Mouse (Mus musculus) retina, embryonic 14.5 days (tissue): ENCODE results near the gene Vps18.

Experiments
- DNase-seq: peaks from one replicate; pipeline ENCODE4 v3.0.0-alpha.2; 2015; ENCODE audit warnings: low spot score

The Vps18 gene

GRCm38 (mm10) chr2:119292281-119292680 lies 3.7 kb downstream of the Vps18 start:
- no peak for DNase-seq

DNA sequence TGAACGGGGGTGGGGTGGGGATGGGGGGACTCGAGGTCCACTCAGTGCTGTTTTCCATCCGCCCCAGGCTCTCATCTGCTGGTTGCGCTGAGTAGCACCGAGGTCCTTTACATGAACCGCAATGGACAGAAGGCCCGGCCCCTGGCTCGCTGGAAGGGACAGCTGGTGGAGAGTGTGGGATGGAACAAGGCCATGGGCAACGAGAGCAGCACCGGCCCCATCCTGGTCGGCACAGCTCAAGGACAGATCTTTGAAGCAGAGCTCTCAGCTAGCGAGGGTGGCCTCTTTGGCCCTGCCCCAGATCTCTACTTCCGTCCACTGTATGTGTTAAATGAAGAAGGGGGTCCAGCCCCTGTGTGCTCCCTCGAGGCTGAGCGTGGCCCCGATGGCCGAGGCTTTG lies 4.3 kb downstream of the Vps18 start:
- no peak for DNase-seq

- DNase-seq, result no peak
These were observed 4.8 kb downstream of the Vps18 start for GRCm38 (mm10) chr2:119293311-119293710.

DNA sequence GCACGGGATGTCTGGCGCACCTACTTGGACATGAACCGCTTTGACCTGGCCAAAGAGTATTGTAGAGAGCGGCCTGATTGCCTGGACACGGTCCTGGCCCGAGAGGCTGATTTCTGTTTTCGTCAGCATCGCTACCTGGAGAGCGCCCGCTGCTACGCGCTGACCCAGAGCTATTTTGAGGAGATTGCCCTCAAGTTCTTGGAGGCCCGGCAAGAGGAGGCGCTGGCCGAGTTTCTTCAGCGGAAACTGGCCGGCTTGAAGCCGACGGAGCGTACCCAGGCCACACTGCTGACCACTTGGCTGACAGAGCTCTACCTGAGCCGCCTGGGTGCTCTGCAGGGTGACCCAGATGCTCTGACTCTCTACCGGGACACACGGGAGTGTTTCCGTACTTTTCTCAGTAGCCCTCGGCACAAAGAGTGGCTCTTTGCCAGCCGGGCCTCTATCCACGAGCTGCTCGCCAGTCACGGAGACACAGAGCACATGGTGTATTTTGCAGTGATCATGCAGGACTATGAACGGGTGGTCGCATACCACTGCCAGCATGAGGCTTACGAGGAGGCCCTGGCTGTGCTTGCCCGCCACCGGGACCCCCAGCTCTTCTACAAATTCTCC lies 5.3 kb downstream of the Vps18 start:
- DNase-seq, result no peak

DNA sequence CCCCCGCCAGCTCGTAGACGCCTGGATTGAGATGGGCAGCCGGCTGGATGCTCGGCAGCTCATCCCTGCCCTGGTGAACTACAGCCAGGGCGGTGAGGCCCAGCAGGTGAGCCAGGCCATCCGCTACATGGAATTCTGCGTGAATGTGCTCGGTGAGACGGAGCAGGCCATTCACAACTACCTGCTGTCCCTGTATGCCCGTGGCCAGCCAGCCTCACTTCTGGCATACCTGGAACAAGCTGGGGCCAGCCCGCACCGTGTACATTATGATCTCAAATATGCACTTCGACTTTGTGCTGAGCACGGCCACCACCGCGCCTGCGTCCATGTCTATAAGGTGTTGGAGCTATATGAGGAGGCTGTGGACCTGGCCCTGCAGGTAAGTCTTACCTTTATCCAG lies 5.9 kb downstream of the Vps18 start:
- DNase-seq, result no peak

DNA sequence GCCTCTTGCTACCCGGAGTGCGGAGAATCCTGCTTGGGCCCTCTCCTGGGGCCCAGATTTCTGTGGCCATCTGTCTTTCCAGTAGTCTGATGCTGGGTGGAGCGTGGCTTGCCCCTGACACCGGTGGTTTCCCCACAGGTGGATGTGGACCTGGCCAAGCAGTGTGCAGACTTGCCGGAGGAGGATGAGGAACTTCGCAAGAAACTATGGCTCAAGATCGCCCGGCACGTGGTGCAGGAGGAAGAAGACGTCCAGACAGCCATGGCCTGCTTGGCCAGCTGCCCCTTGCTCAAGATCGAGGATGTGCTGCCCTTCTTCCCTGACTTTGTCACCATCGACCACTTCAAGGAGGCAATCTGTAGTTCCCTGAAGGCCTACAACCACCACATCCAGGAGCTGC lies 8.2 kb downstream of the Vps18 start:
- DNase-seq, result no peak

GRCm38 (mm10) chr2:119297506-119297905 lies 9.0 kb downstream of the Vps18 start:
- DNase-seq, result no peak

DNA sequence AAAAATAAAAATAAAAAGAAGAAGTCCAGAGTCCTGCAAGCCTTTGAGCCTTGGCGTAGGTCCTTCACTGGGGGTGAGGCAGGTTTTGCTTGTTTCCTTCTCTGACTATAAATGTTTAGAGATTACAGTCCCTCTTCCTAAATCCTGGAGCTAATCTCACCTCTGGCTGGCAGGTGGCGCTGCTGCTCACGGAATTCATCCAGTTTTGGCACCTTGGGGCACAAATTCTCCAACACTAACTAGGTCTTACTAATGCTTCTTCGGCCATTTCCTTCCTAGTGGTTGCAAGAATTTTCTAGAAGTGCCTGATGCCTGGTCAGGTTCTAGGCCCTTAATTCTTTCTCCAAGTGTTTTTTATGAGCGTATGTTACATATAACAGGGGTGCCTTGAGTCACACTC lies 9.8 kb downstream of the Vps18 start:
- peak; percentile 81 for DNase-seq

DNA sequence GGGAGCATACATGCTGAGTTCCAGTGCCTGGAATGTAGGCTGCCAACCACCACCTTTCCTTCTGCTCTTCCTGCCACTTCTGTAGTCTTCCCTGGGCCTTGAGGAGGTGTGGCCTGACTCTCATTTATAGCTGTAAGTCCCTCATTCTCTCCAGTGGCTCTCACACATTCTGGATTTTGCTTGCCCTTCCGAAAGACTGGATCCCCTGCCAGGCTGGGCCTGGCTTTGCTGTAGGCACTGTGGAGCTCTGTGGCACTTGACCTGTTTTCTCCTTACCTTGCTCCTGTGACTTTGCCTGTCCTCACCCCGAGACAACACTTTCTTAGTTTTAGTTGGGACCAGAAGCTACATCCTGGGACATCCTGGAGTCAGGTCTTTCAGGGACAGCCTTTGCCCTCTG lies 10.3 kb downstream of the Vps18 start:
- DNase-seq, result no peak

- peak; percentile 97 for DNase-seq
These were observed 11.7 kb downstream of the Vps18 start for GRCm38 (mm10) chr2:119299981-119300818.

- DNase-seq, result peak; percentile 54
These were observed 12.4 kb downstream of the Vps18 start for GRCm38 (mm10) chr2:119300819-119301493.

GRCm38 (mm10) chr2:119302876-119303275 lies 14.3 kb downstream of the Vps18 start:
- no peak for DNase-seq

DNA sequence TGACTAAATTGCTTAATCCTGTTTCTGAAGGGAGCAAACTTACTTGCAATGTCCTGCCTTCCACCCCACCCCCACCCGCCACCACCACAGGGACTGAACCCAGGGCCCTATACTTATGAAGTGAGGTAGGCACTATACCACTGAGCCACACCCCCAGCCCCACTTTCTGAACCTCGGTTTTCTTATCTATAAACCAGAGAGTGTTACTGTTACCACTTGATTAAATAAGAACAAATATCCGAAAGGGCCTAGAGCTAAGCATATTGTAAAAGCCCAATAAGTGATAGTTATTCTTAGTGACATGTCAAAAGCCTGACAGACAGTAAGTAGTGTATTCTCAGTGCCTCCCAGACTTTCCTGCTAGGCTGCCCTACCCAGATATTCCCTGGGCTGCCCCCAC lies 15.9 kb downstream of the Vps18 start:
- peak; percentile 73 for DNase-seq

- DNase-seq, result peak; percentile 79
These were observed 16.3 kb downstream of the Vps18 start for GRCm38 (mm10) chr2:119304798-119305208.

DNA sequence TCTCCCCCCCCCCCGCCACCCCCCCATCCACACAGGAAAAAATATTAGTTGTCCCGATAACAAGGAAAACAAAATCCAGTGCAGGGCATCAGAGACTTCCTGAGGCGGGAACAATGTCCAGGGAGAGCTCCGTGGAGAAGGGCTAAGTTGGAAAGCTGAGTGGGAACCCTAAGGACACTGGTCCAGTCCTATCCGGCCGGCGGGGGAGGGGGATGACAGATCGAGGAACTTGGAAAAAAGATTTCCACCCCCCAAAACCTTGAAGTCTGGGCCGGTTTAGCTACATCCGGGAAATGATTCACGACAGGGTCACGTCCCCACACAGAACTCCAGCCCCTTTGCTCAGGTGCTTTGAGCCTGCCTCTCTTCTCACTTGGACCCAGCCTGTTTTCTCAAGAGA lies 23.0 kb downstream of the Vps18 start:
- DNase-seq, result no peak

GRCm38 (mm10) chr2:119312380-119312958 lies 23.9 kb downstream of the Vps18 start:
- DNase-seq, result peak; percentile 45

- peak; percentile 80 for DNase-seq
These were observed 25.4 kb downstream of the Vps18 start for GRCm38 (mm10) chr2:119313780-119314479.

GRCm38 (mm10) chr2:119314742-119315310 lies 26.3 kb downstream of the Vps18 start:
- DNase-seq, result no peak

DNA sequence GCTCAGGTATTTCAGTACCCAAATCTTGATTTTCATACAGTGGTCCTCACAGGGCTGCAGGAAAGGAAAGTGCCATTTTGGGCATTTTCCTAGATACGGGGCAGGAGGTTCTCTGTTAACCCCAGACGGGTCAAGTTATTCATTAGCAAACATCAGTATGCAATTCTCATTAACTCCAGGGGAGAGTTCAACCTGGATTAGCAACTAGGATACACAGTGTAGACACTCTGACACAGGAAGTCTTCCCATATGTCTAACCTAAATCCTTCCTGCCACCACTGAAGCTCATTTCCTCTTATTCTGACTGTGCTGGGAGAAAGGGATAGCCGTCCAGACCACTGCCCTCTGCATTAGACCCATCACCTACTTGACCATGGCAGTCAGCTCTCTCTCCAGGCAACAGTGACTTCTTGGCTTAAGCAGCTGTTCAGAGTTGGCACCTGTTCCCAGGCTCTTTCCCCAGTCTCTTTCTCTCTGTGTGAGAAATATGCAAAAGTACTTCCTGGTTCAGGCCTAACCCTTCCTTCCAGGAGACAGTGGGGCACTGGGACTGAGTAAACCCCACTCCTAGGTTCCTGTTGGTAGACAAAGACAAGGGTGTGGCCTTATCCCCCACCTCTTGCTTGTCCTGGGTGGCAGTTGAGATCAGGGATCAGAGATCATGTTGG lies 29.6 kb downstream of the Vps18 start:
- DNase-seq, result no peak

DNA sequence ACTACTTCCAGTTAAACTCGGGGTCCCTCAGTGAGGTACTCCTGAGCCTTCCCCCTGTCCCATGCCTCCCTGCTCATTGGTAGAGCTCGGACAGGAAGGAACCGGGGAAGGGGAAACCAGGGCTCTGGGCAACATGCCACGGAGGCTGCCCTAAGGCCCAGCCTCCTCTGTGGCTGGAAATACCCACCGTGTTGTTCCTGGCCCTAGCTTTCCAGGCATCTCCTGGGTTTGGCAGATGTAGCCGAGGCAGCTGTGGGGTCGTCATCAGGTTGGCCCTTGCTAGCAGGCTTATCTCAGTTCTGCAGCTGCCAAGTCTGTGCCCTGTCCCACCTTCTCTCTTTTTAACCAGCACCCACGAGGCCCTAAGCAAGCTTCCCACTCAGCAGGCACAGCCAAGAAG lies 32.0 kb downstream of the Vps18 start:
- DNase-seq, result no peak
